Mouse (Mus musculus) limb, embryonic 11.5 days (tissue): Measurements from ENCODE around the gene Farp1. TPM values are rescaled to one million over a fixed set of nuclear protein-coding genes. Genes with fewer than 3 reads are reported as not detected.

Source experiments
- ATAC-seq: fragments of 200-750 bp; cut with Nextera tagmentation; 2 replicates; pipeline ENCODE4 v1.8.0; 2017; ENCODE audit warnings: low read depth; ENCODE audit not compliant: insufficient number of reproducible peaks, low FRiP score, low TSS enrichment
- DNase-seq: peaks from one replicate; pipeline ENCODE4 v3.0.0-alpha.2; 2015; ENCODE audit warnings: low spot score
- H3K27ac ChIP-seq: fragments of 300-500 bp; sonication (generic); replicated peaks from 2 replicates; pipeline ENCODE4 v1.5.1; 2014; ENCODE audit warnings: low read depth, mild to moderate bottlenecking, low read length
- H3K27me3 ChIP-seq: fragments of 300-500 bp; sonication (generic); 2 replicates; pipeline ENCODE4 v1.6.1; 2014; ENCODE audit warnings: mild to moderate bottlenecking, low read length, mixed read lengths; ENCODE audit not compliant: control insufficient read depth, insufficient read depth
- H3K36me3 ChIP-seq: fragments of 300-500 bp; sonication (generic); 2 replicates; pipeline ENCODE4 v1.6.1; 2014; ENCODE audit warnings: mild to moderate bottlenecking, low read length, moderate library complexity, mixed read lengths; ENCODE audit not compliant: control insufficient read depth, insufficient read depth
- H3K4me1 ChIP-seq: fragments of 300-500 bp; sonication (generic); 2 replicates; pipeline ENCODE4 v1.6.1; 2014; ENCODE audit warnings: low read length, mixed read lengths; ENCODE audit not compliant: control insufficient read depth, insufficient read depth
- H3K4me2 ChIP-seq: fragments of 300-500 bp; sonication (generic); 2 replicates; pipeline ENCODE4 v1.6.1; 2014; ENCODE audit warnings: low read depth, mild to moderate bottlenecking, moderate library complexity; ENCODE audit not compliant: severe bottlenecking
- H3K4me3 ChIP-seq: fragments of 300-500 bp; sonication (generic); 2 replicates; pipeline ENCODE4 v1.5.1; 2014; ENCODE audit warnings: low read depth, low read length
- H3K9ac ChIP-seq: fragments of 300-500 bp; sonication (generic); 2 replicates; pipeline ENCODE4 v1.6.1; 2014; ENCODE audit warnings: mild to moderate bottlenecking, low read length
- H3K9me3 ChIP-seq: fragments of 300-500 bp; sonication (generic); 2 replicates; pipeline ENCODE4 v1.6.1; 2016; ENCODE audit warnings: low read length; ENCODE audit not compliant: control insufficient read depth
- WGBS: fragments of 180-500 bp; shearing (Covaris S2); extraction: QIAGEN DNeasy Blood & Tissue Kit; methylation state at CpG from one replicate; pipeline ENCODE4 v1.1.7; 2014; 5-methylcytosine and 5-hydroxymethylcytosine counted together
- polyA plus RNA-seq: library from polyadenylated mRNA; unstranded; fragments of >200 nt; fragmentation: Nextera tagmentation; extraction: Ambion mirVana; gene quantifications from 2 replicates; pipeline ENCODE4 v1.2.1, GENCODE M21; 2014

Gene Farp1
- polyA plus RNA-seq, 1 experiment from 2014 or later, result 57.6 TPM

- WGBS, result 21% methylated on average over 10 of the region's 10 CpGs
- Histone ChIP-seq H3K4me3 (no peak overlapping the region), H3K27me3 (no peaks in the 10 kb centered on the region), H3K36me3 (no peaks in the 10 kb centered on the region), H3K4me2 (no peak overlapping the region), H3K9ac (no peak overlapping the region), H3K4me1 (peaks cover 25% of the 10 kb centered on the region), H3K27ac (no peak overlapping the region), H3K9me3 (no peaks in the 10 kb centered on the region)
- ATAC-seq (no peak), DNase-seq (no peak)
Observed at GRCm38 (mm10) chr14:121145698-121146097, 110.7 kb downstream of the Farp1 start.

- 60% methylated on average over 7 of the region's 7 CpGs for WGBS
- Histone ChIP-seq H3K36me3 (no peaks in the 10 kb centered on the region), H3K9ac (no peak overlapping the region), H3K9me3 (no peaks in the 10 kb centered on the region), H3K4me3 (no peak overlapping the region), H3K27ac (no peak overlapping the region; the same call in 1 of the 2 replicates), H3K27me3 (no peaks in the 10 kb centered on the region), H3K4me2 (no peak overlapping the region), H3K4me1 (peaks cover 28% of the 10 kb centered on the region)
- no peak for ATAC-seq
- DNase-seq, result no peak
Observed at GRCm38 (mm10) chr14:121146213-121146612, 111.2 kb downstream of the Farp1 start.

- Histone ChIP-seq H3K4me1 (peaks cover 36% of the 10 kb centered on the region), H3K27me3 (no peaks in the 10 kb centered on the region)
- WGBS, result 79% methylated on average over 3 of the region's 3 CpGs
Observed at GRCm38 (mm10) chr14:121147026-121147425, 112.0 kb downstream of the Farp1 start.

GRCm38 (mm10) chr14:121148088-121148785, 113.2 kb downstream of the Farp1 start:
- no peaks in the 10 kb centered on the region for H3K27me3 ChIP-seq
- H3K9me3 ChIP-seq, result no peaks in the 10 kb centered on the region
- H3K27ac ChIP-seq, result no peak overlapping the region
- WGBS, result 86% methylated on average over 11 of the region's 11 CpGs
- DNase-seq (no peak), ATAC-seq (no peak)
- H3K4me1 ChIP-seq, result peaks cover 44% of the 10 kb centered on the region
- no peak overlapping the region for H3K4me3 ChIP-seq
- H3K9ac ChIP-seq, result no peak overlapping the region
- H3K4me2 ChIP-seq, result no peak overlapping the region
- H3K36me3 ChIP-seq, result no peaks in the 10 kb centered on the region

More at GRCm38 (mm10) chr14:121147026-121147425, 112.0 kb downstream of the Farp1 start:
- Histone ChIP-seq H3K9me3 (no peaks in the 10 kb centered on the region), H3K4me3 (no peak overlapping the region), H3K27ac (no peak overlapping the region), H3K9ac (no peak overlapping the region), H3K4me2 (no peak overlapping the region), H3K36me3 (no peaks in the 10 kb centered on the region)
- ATAC-seq (no peak), DNase-seq (no peak)

GRCm38 (mm10) chr14:121149984-121150383, 115.0 kb downstream of the Farp1 start:
- no peak overlapping the region for H3K27ac ChIP-seq
- H3K4me1 ChIP-seq, result peaks cover 41% of the 10 kb centered on the region
- H3K27me3 ChIP-seq, result no peaks in the 10 kb centered on the region
- H3K9ac ChIP-seq, result no peak overlapping the region
- no peak overlapping the region for H3K4me3 ChIP-seq
- ATAC-seq, result no peak
- H3K36me3 ChIP-seq, result no peaks in the 10 kb centered on the region
- H3K4me2 ChIP-seq, result no peak overlapping the region
- 79% methylated on average over 5 of the region's 5 CpGs for WGBS
- no peak for DNase-seq
- H3K9me3 ChIP-seq, result no peaks in the 10 kb centered on the region

- WGBS, result 76% methylated on average over 10 of the region's 10 CpGs
- no peak overlapping the region for H3K4me2 ChIP-seq
- H3K4me1 ChIP-seq, result peaks cover 27% of the 10 kb centered on the region
- no peaks in the 10 kb centered on the region for H3K9me3 ChIP-seq
- no peak overlapping the region for H3K4me3 ChIP-seq
- no peaks in the 10 kb centered on the region for H3K27me3 ChIP-seq
- H3K9ac ChIP-seq, result no peak overlapping the region
- H3K27ac ChIP-seq, result no peak overlapping the region
- DNase-seq (no peak), ATAC-seq (no peak)
- no peaks in the 10 kb centered on the region for H3K36me3 ChIP-seq
Observed at GRCm38 (mm10) chr14:121151837-121152236, 116.8 kb downstream of the Farp1 start.

GRCm38 (mm10) chr14:121152771-121153170, 117.8 kb downstream of the Farp1 start:
- DNase-seq, result no peak
- Histone ChIP-seq H3K4me3 (no peak overlapping the region), H3K9me3 (no peaks in the 10 kb centered on the region), H3K36me3 (no peaks in the 10 kb centered on the region), H3K27ac (no peak overlapping the region), H3K27me3 (no peaks in the 10 kb centered on the region), H3K9ac (no peak overlapping the region), H3K4me2 (no peak overlapping the region), H3K4me1 (peaks cover 25% of the 10 kb centered on the region)
- ATAC-seq, result no peak
- 83% methylated on average over 6 of the region's 6 CpGs for WGBS

- Histone ChIP-seq H3K4me3 (no peak overlapping the region), H3K27me3 (no peaks in the 10 kb centered on the region), H3K4me1 (peaks cover 25% of the 10 kb centered on the region), H3K9me3 (no peaks in the 10 kb centered on the region), H3K9ac (no peak overlapping the region), H3K4me2 (no peak overlapping the region), H3K36me3 (no peaks in the 10 kb centered on the region), H3K27ac (no peak overlapping the region)
- DNase-seq, result no peak
- 66% methylated on average over 7 of the region's 7 CpGs for WGBS
- ATAC-seq, result no peak
Observed at GRCm38 (mm10) chr14:121153260-121153659, 118.3 kb downstream of the Farp1 start.

- WGBS, result 85% methylated on average over 4 of the region's 4 CpGs
- H3K9ac ChIP-seq, result no peak overlapping the region
Observed at GRCm38 (mm10) chr14:121155173-121155572, 120.2 kb downstream of the Farp1 start.

More at GRCm38 (mm10) chr14:121155173-121155572, 120.2 kb downstream of the Farp1 start:
- H3K27ac ChIP-seq, result no peak overlapping the region
- H3K4me3 ChIP-seq, result no peak overlapping the region
- no peaks in the 10 kb centered on the region for H3K9me3 ChIP-seq
- H3K36me3 ChIP-seq, result no peaks in the 10 kb centered on the region
- H3K4me2 ChIP-seq, result no peak overlapping the region
- H3K27me3 ChIP-seq, result no peaks in the 10 kb centered on the region
- DNase-seq, result no peak
- no peak for ATAC-seq
- peaks cover 33% of the 10 kb centered on the region for H3K4me1 ChIP-seq
